Mouse (Mus musculus) induced T-regulatory cell, adult 2 months (primary cell): ENCODE data around the gene Uqcr11.

Experiments used
- DNase-seq: peaks from one replicate; pipeline ENCODE4 v3.0.0-alpha.2; 2012; ENCODE audit warnings: low read depth

Gene Uqcr11

DNA sequence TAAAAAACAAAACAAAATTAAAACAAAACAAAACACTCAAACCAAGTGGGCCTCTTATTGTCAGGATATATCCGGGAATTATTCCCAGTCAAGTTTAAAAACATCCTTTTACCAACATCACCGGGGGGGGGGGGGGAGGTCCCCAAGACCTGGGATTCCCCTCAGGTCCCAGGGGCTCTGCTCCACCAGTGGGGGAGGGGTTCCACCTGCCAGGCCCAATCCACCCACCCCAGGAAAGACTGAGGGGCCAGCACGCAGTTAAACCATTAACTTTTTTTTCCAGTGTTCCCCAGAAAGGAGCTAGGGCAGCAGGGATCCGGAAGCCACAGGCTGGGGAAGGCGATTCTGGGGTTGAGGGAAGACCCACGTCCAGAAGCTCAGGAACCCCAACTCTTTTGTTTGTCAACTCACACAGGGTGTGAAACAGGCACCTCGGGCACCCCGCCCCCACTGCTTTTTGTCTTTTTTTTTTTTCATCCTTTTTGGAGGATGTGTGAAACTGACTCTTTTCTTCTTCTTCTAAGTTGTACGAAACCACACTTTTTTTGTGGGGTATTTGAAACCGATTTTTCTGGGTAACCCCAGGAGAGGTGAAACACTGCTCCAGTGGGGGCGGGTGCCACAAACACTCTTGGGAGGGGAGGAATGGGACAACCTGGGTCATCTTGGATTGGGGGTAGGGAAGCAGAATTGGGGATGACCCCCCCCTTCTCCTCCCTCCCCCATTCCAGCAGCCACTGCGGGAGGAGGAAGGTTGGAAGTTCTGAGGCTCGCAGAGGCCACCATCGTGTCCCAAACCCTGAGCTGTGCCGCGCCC, 25.1 kb upstream of the Uqcr11 start:
- DNase-seq, result peak; percentile 73

- no peak for DNase-seq
Observed at GRCm38 (mm10) chr10:80430375-80430980, 23.8 kb upstream of the Uqcr11 start.

GRCm38 (mm10) chr10:80429800-80430199, 23.2 kb upstream of the Uqcr11 start:
- no peak for DNase-seq

- DNase-seq, result no peak
Observed at GRCm38 (mm10) chr10:80425041-80425440, 18.4 kb upstream of the Uqcr11 start.

DNA sequence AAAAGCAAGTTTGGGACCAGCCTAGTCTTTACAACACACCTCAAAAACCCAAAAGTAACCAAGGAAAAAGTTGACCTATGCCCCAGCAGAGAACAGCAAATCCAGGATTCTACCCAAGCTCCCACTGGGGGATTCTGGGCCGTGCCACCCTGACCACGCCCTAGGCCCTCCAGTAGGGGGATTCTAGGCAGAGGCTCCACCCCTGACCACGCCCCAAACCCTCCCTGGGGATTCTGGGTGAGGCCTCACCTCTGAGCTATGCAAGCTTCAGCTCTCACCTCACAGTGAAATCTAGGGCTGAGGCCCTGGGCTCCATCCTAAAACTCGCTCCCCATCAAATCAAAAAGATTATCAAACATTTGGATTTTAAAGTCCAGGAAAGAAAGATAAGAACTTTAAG, 16.9 kb upstream of the Uqcr11 start:
- DNase-seq, result no peak

GRCm38 (mm10) chr10:80421651-80422472, 15.2 kb upstream of the Uqcr11 start:
- no peak for DNase-seq

GRCm38 (mm10) chr10:80421208-80421607, 14.6 kb upstream of the Uqcr11 start:
- no peak for DNase-seq

DNA sequence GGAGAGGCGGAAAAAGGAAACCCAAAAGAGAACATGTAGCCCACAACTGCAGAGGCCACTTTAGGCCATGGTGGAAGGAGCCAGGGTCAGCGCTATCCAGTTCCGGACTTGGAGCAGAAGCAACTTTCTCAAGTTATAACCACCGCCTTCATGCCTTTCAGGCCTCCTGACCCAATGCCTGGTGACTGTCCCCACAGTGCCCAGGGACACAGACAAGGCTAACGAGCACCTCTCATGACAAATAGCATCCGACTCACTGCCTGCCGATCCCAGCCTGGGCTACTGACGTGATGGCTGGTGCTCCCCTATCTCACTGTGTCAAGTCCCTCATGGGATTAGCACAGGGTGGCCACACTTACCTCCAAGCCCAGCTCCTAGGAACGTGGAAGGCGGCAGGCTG, 14.1 kb upstream of the Uqcr11 start:
- no peak for DNase-seq

DNA sequence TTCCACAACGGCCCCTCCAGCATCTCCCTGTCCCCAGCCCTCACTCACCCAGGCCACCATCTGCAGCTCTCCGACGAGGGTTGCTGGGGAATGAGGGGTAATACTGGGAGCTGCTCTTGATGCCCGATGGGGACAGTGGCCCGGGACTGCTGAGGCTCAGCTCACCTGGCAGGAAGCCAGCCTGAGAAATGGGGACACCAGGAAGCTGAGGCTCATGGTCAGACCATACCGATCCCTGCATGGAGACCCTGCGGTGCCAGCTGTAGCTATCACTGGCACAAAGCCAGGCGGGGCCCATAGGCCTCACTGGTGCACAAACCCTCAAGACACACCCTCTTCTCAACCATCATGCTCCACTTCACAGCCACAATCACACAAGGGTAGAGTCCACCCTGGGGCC, 12.8 kb upstream of the Uqcr11 start:
- DNase-seq, result no peak

DNA sequence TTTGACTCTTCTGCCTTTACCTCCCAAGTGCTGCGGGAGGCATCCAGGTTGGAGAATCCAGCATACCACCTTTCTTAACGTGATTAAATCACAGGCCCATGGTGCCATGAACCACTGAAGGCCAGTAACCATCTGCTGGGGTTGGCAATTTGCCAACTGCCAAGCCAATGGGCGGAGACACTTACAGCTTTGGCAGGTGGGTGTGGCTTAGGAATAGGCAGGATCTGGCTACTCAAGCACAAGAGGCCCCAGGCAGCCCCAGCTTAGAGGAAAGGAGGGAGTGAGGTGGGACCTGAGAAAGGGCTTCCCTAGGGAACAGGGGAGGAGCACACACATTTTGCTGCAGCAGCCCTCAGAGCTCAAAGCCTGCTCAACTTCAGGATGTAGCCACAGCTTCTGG, 11.7 kb upstream of the Uqcr11 start:
- no peak for DNase-seq

- no peak for DNase-seq
Observed at GRCm38 (mm10) chr10:80417841-80418240, 11.2 kb upstream of the Uqcr11 start.

DNA sequence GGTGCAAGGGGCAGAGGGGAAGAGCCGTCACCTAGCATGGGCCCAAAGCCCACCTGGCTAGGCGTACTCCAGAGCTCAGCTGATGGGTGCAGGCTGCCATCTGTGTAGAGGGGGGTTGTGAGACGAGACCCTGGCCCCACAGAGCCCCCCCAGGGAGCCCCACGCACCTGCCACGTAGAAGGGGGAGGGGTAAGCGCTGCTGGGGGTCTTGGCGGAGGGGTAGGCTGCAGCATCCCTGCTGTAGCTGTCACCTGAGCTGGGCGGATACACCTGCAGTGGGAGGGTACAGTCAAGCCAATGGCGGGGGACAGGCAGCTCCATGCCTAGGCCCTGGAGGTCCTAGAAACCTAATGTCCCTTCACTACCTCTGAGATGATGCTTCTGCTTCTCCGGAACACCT, 10.7 kb upstream of the Uqcr11 start:
- no peak for DNase-seq

DNA sequence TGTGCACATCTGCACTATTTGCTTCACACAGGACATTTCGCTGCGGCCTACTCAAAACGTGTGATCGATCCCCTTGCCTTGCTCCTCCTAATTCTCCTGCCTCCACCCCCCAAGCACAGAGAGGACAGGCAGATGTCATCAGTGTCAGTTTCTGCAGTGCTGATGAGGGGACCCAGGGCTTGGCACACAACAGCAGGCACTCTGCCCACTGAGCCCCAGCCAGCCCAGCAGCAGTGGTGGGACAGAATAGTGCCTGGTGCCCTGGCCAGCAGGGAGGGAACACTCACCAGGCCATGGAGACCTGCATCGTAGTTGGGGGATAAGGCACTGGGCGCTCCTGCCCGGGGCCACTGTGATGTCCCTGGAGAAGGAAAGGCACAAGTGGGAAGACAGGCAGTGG, 8.9 kb upstream of the Uqcr11 start:
- DNase-seq, result no peak

GRCm38 (mm10) chr10:80412656-80413541, 6.3 kb upstream of the Uqcr11 start:
- no peak for DNase-seq

DNA sequence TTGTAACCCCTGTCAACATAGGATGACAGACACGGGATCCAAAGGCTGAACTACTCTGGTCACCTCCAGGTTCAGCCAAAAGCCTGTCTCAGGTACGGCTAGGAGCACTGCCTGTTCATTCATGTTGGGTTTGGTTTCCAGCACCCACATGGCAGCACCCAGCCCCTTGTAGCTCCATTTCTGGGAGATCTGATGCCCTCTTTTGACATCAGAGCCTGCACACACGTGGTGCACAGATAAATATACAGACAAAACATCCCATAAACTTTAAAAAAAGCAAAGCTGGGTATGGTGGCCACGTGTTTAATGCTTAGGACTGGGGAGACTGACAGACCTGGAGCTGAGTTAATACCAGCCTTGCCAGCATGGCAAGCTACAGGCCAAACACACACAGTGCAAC, 1.3 kb upstream of the Uqcr11 start:
- no peak for DNase-seq

DNA sequence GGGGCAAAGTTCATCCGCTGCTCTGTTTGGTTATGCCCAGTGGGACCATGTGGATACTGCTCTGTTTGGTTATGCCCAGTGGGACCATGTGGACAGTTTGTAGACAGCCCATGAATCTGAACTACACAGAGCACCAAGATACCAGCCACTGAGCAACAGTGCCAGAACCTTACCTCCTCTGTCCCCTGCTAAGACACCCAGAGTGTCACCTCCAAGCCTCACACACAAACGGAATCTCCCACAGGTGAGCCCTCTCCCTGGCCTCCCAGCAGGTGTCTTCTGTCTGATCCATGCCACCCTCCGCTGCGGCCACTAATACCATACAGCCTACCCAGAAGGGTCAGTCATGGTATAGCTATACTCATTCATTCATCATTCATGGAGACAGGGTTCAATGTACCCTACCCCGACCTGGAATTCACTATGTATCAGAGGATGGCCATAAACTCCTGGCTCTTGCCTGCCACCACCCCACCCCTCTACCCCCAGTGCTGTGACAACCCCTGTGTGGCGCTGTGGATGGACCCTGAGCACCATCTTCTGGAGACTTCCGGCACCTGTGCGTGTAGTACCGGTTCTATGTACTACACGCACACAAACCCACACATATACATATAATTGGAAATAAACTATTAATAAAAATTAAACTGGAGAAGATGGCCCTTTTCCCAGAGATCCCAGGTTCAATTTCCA, 1.0 kb downstream of the Uqcr11 start:
- peak; percentile 64 for DNase-seq

DNA sequence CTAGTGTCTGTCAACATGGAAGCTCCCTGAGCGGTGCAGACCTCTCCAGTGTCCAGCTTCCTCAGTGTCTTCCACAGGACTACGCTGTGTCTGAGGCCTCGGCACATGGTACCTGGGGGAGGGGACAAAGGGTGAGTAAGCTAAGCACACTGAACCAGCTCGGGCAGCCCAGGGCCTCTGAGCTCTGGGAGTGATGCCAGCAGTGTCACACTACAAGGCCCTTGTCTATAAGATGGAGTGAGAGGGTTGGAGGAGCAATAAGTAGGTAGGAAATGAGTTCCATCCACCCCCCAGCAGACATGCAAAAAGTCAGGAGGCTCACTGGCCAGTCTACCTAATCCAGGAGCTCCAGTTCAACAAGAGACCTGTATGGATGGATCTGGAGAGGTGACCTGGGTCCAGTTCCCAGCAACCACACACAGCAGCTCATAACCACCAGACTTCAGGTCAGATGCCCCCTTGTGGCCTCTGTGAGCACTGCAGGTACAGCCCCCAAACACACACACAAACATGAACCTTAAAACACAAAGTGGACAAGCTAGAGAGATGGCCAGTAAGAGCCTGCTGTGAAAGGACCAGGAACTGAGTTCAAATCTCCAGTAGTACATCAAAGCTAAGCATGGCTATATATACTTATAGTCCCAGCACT, 3.5 kb downstream of the Uqcr11 start:
- DNase-seq, result peak; percentile 73

DNA sequence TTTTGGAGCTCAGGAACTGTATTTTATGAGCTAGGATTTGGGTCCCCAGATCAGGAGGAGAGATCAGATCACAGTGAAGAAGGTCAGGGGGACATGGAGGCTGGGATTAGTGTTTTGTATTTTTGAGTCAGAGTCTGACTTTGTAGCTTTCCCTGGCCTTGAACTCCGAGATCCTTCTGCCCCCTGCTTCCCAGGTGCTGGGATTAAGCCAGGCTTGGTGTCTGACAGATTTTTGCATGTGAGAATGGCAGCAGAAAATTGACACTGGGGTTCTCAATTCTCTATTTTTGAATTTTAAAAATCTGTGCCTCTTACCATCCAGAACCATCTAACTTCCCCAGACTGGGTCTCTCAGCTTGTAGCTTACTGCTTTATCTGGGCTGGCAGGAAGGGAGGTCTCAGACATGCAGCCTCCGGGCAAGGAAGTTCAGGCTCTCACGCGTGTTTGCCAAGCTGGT, 5.9 kb downstream of the Uqcr11 start:
- no peak for DNase-seq

- DNase-seq, result no peak
Observed at GRCm38 (mm10) chr10:80399973-80400703, 6.5 kb downstream of the Uqcr11 start.
